In genomic region chr12:84450718-84451646, GRCm38 (mm10) we compare ENCODE assay signal across 7 mouse cellular contexts. TPM values are rescaled to one million over a fixed set of nuclear protein-coding genes. Genes with fewer than 3 reads are reported as not detected.
DNase-seq lines count a peak whose midpoint lies in the region; ATAC-seq lines count a peak whose summit lies in the region.

Gene Aldh6a1 (minus strand): TSS chr12:84451004.
Gene Lin52 (plus strand): TSS chr12:84451422.

- H3K9me3 ChIP-seq in embryonic facial prominence, embryonic 12.5 days: no peaks in the 10 kb centered on the region
- H3K9me3 ChIP-seq in limb, embryonic 11.5 days (ENCODE audit: control insufficient read depth, low read length): no peaks in the 10 kb centered on the region
- no peaks in the 10 kb centered on the region for H3K9me3 ChIP-seq in midbrain, embryonic 14.5 days (ENCODE audit: control insufficient read depth, low read length)

- peak within 1 kb of the TSS; percentile 90 for H3K4me3 ChIP-seq in embryonic facial prominence, embryonic 12.5 days
- H3K4me3 ChIP-seq in limb, embryonic 11.5 days (ENCODE audit: low read depth, low read length): peak within 1 kb of the TSS; percentile 55
- peak within 1 kb of the TSS; percentile 61 for H3K4me3 ChIP-seq in midbrain, embryonic 14.5 days (replicated peaks; ENCODE audit: low read depth, low read length)

- peaks cover 17% of the 10 kb centered on the region for H3K4me1 ChIP-seq in embryonic facial prominence, embryonic 12.5 days
- H3K4me1 ChIP-seq in limb, embryonic 11.5 days (ENCODE audit: control insufficient read depth, insufficient read depth, low read length): peaks cover 7% of the 10 kb centered on the region; the same call in 1 of the 2 replicates
- peaks cover 5% of the 10 kb centered on the region; the same call in 1 of the 2 replicates for H3K4me1 ChIP-seq in midbrain, embryonic 14.5 days (ENCODE audit: control insufficient read depth, insufficient read depth, low read length)

- no peaks in the 10 kb centered on the region for H3K36me3 ChIP-seq in embryonic facial prominence, embryonic 12.5 days
- no peaks in the 10 kb centered on the region for H3K36me3 ChIP-seq in limb, embryonic 11.5 days (ENCODE audit: control insufficient read depth, insufficient read depth, low read length)
- H3K36me3 ChIP-seq in midbrain, embryonic 14.5 days (ENCODE audit: control insufficient read depth, insufficient read depth, low read length): no peaks in the 10 kb centered on the region

- H3K4me2 ChIP-seq in embryonic facial prominence, embryonic 12.5 days (replicated peaks): peak within 1 kb of the TSS; percentile 82
- H3K4me2 ChIP-seq in limb, embryonic 11.5 days (ENCODE audit: low read depth, severe bottlenecking): peak within 1 kb of the TSS; percentile 88
- peak within 1 kb of the TSS; percentile 85 for H3K4me2 ChIP-seq in midbrain, embryonic 14.5 days (ENCODE audit: low read length)

- H3K27me3 ChIP-seq in embryonic facial prominence, embryonic 12.5 days: 0 out of 2 replicates have a peak, but pooled peaks cover 3% of the 10 kb centered on the region
- no peaks in the 10 kb centered on the region for H3K27me3 ChIP-seq in limb, embryonic 11.5 days (ENCODE audit: control insufficient read depth, insufficient read depth, low read length)
- no peaks in the 10 kb centered on the region for H3K27me3 ChIP-seq in midbrain, embryonic 14.5 days (ENCODE audit: control insufficient read depth, insufficient read depth, low read length)

- under 1% methylated on average over 49 of the region's 49 CpGs for WGBS in embryonic facial prominence, embryonic 12.5 days
- under 1% methylated on average over 49 of the region's 49 CpGs for WGBS in limb, embryonic 11.5 days
- under 1% methylated on average over 49 of the region's 49 CpGs for WGBS in midbrain, embryonic 14.5 days

- peak; percentile 93 for DNase-seq in adrenal gland, postnatal 25 days
- peak; percentile 100 for DNase-seq in heart, adult 11 months
- peak; percentile 97 for DNase-seq in kidney, adult 18-20 months
- peak; percentile 95 for DNase-seq in limb, embryonic 11.5 days (ENCODE audit: low spot score)
- peak; percentile 100 for DNase-seq in midbrain, embryonic 14.5 days
- DNase-seq in spleen, adult 18-20 months: peak; percentile 89 to 90

- peak within 1 kb of the TSS; percentile 60 for H3K9ac ChIP-seq in embryonic facial prominence, embryonic 12.5 days
- peak within 1 kb of the TSS; percentile 56 for H3K9ac ChIP-seq in limb, embryonic 11.5 days (ENCODE audit: low read length)
- H3K9ac ChIP-seq in midbrain, embryonic 14.5 days (replicated peaks; ENCODE audit: low read length): peak within 1 kb of the TSS; percentile 60

- ATAC-seq in embryonic facial prominence, embryonic 12.5 days (ENCODE audit: insufficient number of reproducible peaks, insufficient read depth, low FRiP score, low TSS enrichment): peak; percentile 99
- ATAC-seq in limb, embryonic 11.5 days (ENCODE audit: insufficient number of reproducible peaks, low FRiP score, low TSS enrichment, low read depth): peak; percentile 99
- ATAC-seq in midbrain, embryonic 14.5 days (ENCODE audit: low FRiP score, low TSS enrichment): peak; percentile 98

- H3K27ac ChIP-seq in embryonic facial prominence, embryonic 12.5 days: peak within 1 kb of the TSS; percentile 59; the same call in 1 of the 2 replicates
- peak within 1 kb of the TSS; percentile 21; the same call in 1 of the 2 replicates for H3K27ac ChIP-seq in limb, embryonic 11.5 days (replicated peaks; ENCODE audit: low read depth, low read length)
- peak within 1 kb of the TSS; percentile 66 for H3K27ac ChIP-seq in midbrain, embryonic 14.5 days (replicated peaks; ENCODE audit: low read depth, low read length)

RNA-seq across cellular contexts. Expression of gene Aldh6a1, which starts in this region (rescaled TPM):
- 156 and 187 TPM in 2 replicates for total RNA-seq in adrenal gland, postnatal 25 days (2021)
- polyA plus RNA-seq in embryonic facial prominence, embryonic 12.5 days (2016; fragmentation: Nextera tagmentation; extraction: Ambion mirVana): 32.1 and 35.2 TPM in 2 replicates
- 23.6 and 24.0 TPM in 2 replicates for polyA plus RNA-seq in limb, embryonic 11.5 days (2014; fragmentation: Nextera tagmentation; extraction: Ambion mirVana)
- 29.6 and 39.4 TPM in 2 replicates for polyA plus RNA-seq in midbrain, embryonic 14.5 days (2014; fragmentation: Nextera tagmentation; extraction: Ambion mirVana)

RNA-seq across cellular contexts. Expression of gene Lin52, which starts in this region (rescaled TPM):
- 18.1 and 18.5 TPM in 2 replicates for total RNA-seq in adrenal gland, postnatal 25 days (2021)
- 29.8 and 30.9 TPM in 2 replicates for polyA plus RNA-seq in embryonic facial prominence, embryonic 12.5 days (2016; fragmentation: Nextera tagmentation; extraction: Ambion mirVana)
- polyA plus RNA-seq in limb, embryonic 11.5 days (2014; fragmentation: Nextera tagmentation; extraction: Ambion mirVana): 30.6 and 35.6 TPM in 2 replicates
- 37.1 and 41.5 TPM in 2 replicates for polyA plus RNA-seq in midbrain, embryonic 14.5 days (2014; fragmentation: Nextera tagmentation; extraction: Ambion mirVana)

Comparison
In these comparisons a context has a peak if more than half of its experiments do, and no peak if none do; other contexts are left out.
1. Peak in every context shown above with its lines: DNase-seq, ATAC-seq, H3K4me3 ChIP-seq and H3K27ac ChIP-seq.